Mouse (Mus musculus) limb, embryonic 15.5 days (tissue): ENCODE data around the gene Aknad1. TPM values are rescaled to one million over a fixed set of nuclear protein-coding genes. Genes with fewer than 3 reads are reported as not detected.

Experiments used
- polyA plus RNA-seq: library from polyadenylated mRNA; unstranded; fragments of >200 nt; fragmentation: Nextera tagmentation; extraction: Ambion mirVana; gene quantifications from 2 replicates; pipeline ENCODE4 v1.2.1, GENCODE M21; 2015

Aknad1 gene
- polyA plus RNA-seq, 1 experiment from 2014 or later, result 1.3 TPM

Other genes with a start within 250 kb of the Aknad1 start
- 0.26 TPM in 1 of 2 replicates, not detected in the other for gene 1700013F07Rik, start 205.5 kb upstream of the Aknad1 start, polyA plus RNA-seq
- gene 5330417C22Rik, start 203.1 kb upstream of the Aknad1 start, polyA plus RNA-seq, result 0.63 and 0.77 TPM in 2 replicates
- gene Tmem167b, start 177.2 kb upstream of the Aknad1 start, polyA plus RNA-seq, result 52.2 and 53.4 TPM in 2 replicates
- 48.7 and 53.5 TPM in 2 replicates for gene Taf13, start 168.0 kb upstream of the Aknad1 start, polyA plus RNA-seq
- gene Wdr47, start 148.4 kb upstream of the Aknad1 start, polyA plus RNA-seq, result 15.8 and 18.1 TPM in 2 replicates
- 91.5 and 98.2 TPM in 2 replicates for gene Clcc1, start 85.7 kb upstream of the Aknad1 start, polyA plus RNA-seq
- gene Gpsm2, start 17.3 kb upstream of the Aknad1 start, polyA plus RNA-seq, result 95.9 and 103 TPM in 2 replicates
- gene Stxbp3, start 100.9 kb downstream of the Aknad1 start, polyA plus RNA-seq, result 46.6 and 51.8 TPM in 2 replicates
- gene Fndc7, start 150.3 kb downstream of the Aknad1 start, polyA plus RNA-seq, result 0.29 and 0.79 TPM in 2 replicates
- 74.7 and 90.3 TPM in 2 replicates for gene Prpf38b, start 172.1 kb downstream of the Aknad1 start, polyA plus RNA-seq
- 0.51 and 1.00 TPM in 2 replicates for gene Henmt1, start 200.2 kb downstream of the Aknad1 start, polyA plus RNA-seq
- not detected in 2 replicates for gene Gm9857, start 200.8 kb downstream of the Aknad1 start, polyA plus RNA-seq